Mouse (Mus musculus) urinary bladder, postnatal 4 days (tissue): ENCODE data around the gene Sod2.
"Not testable (repeated sequence)": the region's sequence is repeated elsewhere in the genome, so short reads cannot be mapped to it uniquely, and the experiment has no call there.

Experiments used
- DNase-seq, 2 experiments: peaks; one replicate each; pipeline ENCODE4 v3.0.0; 2021 to 2022; ENCODE audit warnings: low spot score in 2 of 2

Gene Sod2

DNA sequence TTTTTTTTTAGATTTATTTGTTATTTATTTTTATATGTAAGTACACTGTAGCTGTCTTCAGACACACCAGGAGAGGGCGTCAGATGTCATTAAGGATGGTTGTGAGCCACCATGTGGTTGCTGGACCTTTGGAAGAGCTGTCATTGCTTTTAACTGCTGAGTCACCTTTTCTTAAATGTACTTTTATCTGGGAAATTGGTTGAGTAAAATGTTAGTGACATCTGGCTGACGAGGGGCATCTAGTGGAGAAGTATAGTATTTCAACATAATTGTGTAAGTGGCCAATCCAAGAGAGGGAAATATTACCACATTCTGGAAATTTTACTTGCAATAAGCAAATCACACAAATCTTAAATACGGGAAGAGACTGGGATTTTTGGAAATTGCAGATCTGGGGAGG lies 3.2 kb downstream of the Sod2 start:
- no peak for DNase-seq

DNA sequence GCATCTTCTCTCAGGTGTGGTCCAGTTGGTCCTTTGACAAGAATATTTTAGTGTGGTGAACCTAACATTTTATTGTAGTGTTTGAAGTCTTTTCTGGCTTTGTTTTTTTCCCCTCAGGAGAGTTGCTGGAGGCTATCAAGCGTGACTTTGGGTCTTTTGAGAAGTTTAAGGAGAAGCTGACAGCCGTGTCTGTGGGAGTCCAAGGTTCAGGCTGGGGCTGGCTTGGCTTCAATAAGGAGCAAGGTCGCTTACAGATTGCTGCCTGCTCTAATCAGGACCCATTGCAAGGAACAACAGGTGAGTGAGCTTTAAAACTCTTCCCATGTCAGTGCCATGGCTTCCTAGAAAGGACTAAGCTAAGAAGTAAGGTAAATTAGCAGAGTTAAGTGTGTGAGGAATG lies 6.7 kb downstream of the Sod2 start:
- no peak for DNase-seq

DNA sequence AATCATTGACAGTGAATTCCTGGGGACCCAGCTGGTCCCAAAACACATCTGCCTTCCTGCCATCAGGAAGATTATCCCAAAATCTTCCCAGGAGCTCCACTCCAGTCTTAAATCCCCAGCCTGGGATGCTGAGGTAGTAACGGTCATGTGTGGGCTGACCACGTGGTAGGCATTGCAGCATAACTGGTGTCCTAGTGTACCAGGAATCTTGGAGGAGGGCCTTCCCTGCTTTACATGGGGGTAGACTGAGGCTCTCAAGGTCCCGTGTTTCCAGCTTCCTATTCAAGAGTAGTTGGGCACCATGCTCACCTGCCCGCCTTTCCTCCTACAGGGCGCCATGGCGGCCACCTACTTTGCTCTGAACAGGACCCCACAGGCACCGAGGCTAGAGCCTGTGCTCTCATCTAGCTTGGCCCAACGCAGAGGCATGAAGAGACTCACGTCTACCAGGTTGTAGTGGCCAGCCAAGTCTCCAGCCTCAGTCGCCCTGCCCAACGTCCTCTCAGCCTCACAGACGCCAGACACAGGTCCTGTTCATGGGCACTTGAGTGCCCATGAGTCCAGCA lies 30.1 kb downstream of the Sod2 start:
- not testable (repeated sequence) for DNase-seq

DNA sequence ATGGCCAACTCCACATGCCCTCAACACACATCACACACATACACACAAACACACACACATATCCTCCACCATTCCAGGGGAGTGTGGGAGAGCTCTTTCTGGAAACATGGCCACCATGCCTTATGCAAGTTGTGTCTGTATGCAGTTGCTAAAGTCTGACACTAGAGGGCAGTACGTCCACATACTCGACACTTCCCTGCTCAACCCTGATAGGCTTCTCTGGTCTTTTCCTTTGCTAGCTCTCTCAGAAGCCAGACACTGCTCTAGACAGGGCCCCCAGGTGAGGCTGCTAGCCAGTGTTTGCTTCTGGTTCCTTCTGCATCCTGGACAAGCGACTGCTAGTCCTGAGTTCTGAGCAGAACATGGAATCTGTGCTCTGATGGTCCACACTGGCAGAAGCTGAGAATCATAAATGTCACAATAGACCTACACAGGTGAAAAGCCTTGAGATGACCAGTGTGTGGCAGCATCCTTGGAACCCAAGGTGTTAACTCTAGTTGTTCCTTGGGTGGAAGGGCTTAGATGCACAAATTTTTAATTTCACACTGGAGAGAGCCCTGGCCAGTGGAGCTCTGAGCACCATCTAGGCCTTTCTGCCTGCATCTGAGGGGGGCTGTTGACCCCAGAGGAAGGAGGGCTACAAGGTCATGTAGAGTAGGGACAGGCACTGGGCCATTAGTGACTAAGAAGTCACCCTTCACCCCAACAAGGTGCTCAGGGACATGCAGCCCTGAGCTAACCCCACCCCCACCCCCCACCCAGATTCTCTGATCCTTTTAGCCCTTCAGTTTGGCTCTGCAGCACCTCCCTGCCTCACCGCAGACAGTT lies 37.4 kb downstream of the Sod2 start:
- DNase-seq, result peak in 1 of 2 experiments; percentile 26

GRCm38 (mm10) chr17:13052124-13052813 lies 45.6 kb downstream of the Sod2 start, which contains the start of gene Gpr31b:
Gene Gpr31b, minus strand, starts transcription at chr17:13052296.
- not testable (repeated sequence) for DNase-seq

DNA sequence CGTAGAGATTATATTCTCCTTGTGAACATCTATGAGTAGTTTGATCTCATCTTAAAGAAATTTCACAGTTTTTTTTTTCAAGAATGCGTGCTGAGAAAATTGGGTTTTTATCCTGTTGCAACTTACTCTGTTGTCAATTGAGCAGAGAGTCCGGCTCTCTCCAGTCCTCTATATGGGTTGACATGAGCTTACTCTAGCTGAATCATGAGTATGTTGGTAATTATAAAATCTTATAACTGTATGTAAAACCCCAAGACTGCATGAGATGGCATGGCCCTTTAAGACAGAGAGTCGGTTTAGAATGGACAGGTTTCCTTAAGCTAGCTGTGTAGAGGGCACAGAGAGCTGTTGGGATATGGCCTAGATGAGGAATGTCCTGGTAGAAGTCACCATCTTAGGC lies 54.2 kb downstream of the Sod2 start, which contains the start of gene Tcp10b:
Tcp10b (plus strand) TSS at position 301 of the 400 bp plus-strand sequence.
- not testable (repeated sequence) for DNase-seq

- DNase-seq, result not testable (repeated sequence)
These were observed 56.2 kb downstream of the Sod2 start for GRCm38 (mm10) chr17:13062882-13063281.

GRCm38 (mm10) chr17:13067864-13068385 lies 61.3 kb downstream of the Sod2 start:
- not testable (repeated sequence) for DNase-seq

GRCm38 (mm10) chr17:13069227-13069626 lies 62.6 kb downstream of the Sod2 start:
- not testable (repeated sequence) for DNase-seq
